Mouse (Mus musculus) brain, embryonic 14.5 days (tissue): ENCODE results near the gene Lactbl1.

ENCODE experiments used
- CTCF ChIP-seq: fragments of 200-500 bp; IDR thresholded peaks from 2 replicates; pipeline ENCODE4 v1.5.1; 2012; ENCODE audit warnings: inconsistent platforms, mild to moderate bottlenecking, moderate library complexity, borderline replicate concordance; ENCODE audit not compliant: insufficient read depth, insufficient read length; ENCODE audit errors: extremely low read depth
- POLR2A ChIP-seq: fragments of 200-500 bp; IDR thresholded peaks from 2 replicates; pipeline ENCODE4 v1.6.1; 2012; ENCODE audit warnings: mild to moderate bottlenecking, inconsistent platforms, borderline replicate concordance; ENCODE audit not compliant: poor library complexity, insufficient read depth, insufficient read length, severe bottlenecking; ENCODE audit errors: extremely low read depth

- TF ChIP-seq CTCF (no peak), POLR2A (no peak)
Observed at GRCm38 (mm10) chr4:136598268-136598876, 24.0 kb upstream of the Lactbl1 start.
